Mouse (Mus musculus) hindbrain, embryonic 10.5 days (tissue): ENCODE data around the gene Eif2b3. TPM values are rescaled to one million over a fixed set of nuclear protein-coding genes. Genes with fewer than 3 reads are reported as not detected.

Source experiments
- DNase-seq: peaks from one replicate; pipeline ENCODE4 v3.0.0-alpha.2; 2017; ENCODE audit warnings: low spot score
- H3K27ac ChIP-seq: fragments of 300-500 bp; sonication (generic); 2 replicates; pipeline ENCODE4 v1.5.1; 2016; ENCODE audit warnings: mild to moderate bottlenecking, moderate library complexity
- H3K27me3 ChIP-seq: fragments of 300-500 bp; sonication (generic); 2 replicates; pipeline ENCODE4 v1.6.1; 2016; ENCODE audit warnings: mild to moderate bottlenecking; ENCODE audit not compliant: poor library complexity, insufficient read depth, severe bottlenecking
- H3K36me3 ChIP-seq: fragments of 300-500 bp; sonication (generic); 2 replicates; pipeline ENCODE4 v1.6.1; 2016; ENCODE audit warnings: mild to moderate bottlenecking, moderate library complexity
- H3K4me1 ChIP-seq: fragments of 300-500 bp; sonication (generic); replicated peaks from 2 replicates; pipeline ENCODE4 v1.6.1; 2016; ENCODE audit warnings: mild to moderate bottlenecking
- H3K4me3 ChIP-seq: fragments of 300-500 bp; sonication (generic); 2 replicates; pipeline ENCODE4 v1.5.1; 2016; ENCODE audit warnings: mild to moderate bottlenecking, moderate library complexity
- H3K9me3 ChIP-seq: fragments of 300-500 bp; sonication (generic); 2 replicates; pipeline ENCODE4 v1.6.1; 2016; ENCODE audit warnings: mild to moderate bottlenecking, moderate library complexity
- WGBS: fragments of 180-500 bp; shearing (Covaris S2); methylation state at CpG from one replicate; pipeline ENCODE4 v1.1.7; 2016; 5-methylcytosine and 5-hydroxymethylcytosine counted together
- polyA plus RNA-seq: library from polyadenylated mRNA; unstranded; fragments of >200 nt; fragmentation: Nextera tagmentation; extraction: Ambion mirVana; gene quantifications from 2 replicates; pipeline ENCODE4 v1.2.1, GENCODE M21; 2016

The Eif2b3 gene
- polyA plus RNA-seq, 1 experiment from 2014 or later, result 49.1 TPM

GRCm38 (mm10) chr4:117001957-117002356 lies 17.2 kb upstream of the Eif2b3 start:
- no peak for DNase-seq
- Histone ChIP-seq H3K27me3 (peaks cover 14% of the 10 kb centered on the region), H3K9me3 (no peaks in the 10 kb centered on the region), H3K27ac (no peak overlapping the region), H3K36me3 (peaks cover 60% of the 10 kb centered on the region), H3K4me3 (no peak overlapping the region), H3K4me1 (peaks cover 12% of the 10 kb centered on the region)
- WGBS, result 90% methylated on average over 16 of the region's 16 CpGs

DNA sequence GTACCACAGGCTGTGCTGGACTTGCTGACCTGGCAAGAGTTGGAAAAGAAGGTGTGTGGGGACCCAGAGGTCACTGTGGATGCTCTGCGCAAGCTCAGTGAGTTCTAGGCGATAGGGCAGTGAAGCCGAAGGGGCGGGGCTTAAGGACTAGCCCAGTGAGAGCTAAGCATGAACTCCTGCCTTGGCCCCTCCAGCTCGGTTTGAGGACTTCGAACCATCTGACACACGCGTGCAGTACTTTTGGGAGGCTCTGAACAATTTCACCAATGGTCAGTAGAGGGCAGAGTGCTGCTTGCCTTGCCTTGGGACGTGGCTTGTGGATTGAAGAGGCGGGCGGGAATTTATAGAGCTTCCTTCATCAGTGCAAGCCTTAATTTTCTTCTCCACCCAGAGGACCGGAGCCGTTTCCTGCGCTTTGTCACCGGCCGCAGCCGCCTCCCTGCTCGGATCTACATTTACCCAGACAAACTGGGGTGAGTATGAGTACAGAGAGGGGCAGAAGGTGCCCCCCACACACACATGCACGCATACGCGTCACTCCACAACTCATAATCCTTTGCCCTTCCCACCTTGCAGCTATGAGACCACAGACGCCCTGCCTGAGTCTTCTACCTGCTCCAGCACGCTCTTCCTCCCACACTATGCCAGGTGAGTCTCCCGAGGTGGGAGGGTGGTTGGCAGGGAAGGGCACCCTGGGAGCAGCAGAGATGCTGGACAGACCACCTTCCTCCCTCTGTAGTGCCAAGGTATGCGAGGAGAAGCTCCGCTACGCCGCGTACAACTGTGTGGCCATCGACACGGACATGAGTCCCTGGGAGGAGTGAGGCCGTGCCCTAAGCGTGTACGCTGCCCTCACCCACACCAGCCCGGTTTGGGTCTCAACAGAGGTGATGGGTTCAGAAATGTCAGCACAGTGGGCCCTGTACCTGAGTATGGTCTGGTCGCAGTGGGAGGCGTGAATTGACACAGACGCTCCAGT lies 16.4 kb upstream of the Eif2b3 start:
- Histone ChIP-seq H3K27me3 (peaks cover 12% of the 10 kb centered on the region), H3K36me3 (peaks cover 60% of the 10 kb centered on the region), H3K4me1 (peaks cover 12% of the 10 kb centered on the region), H3K9me3 (no peaks in the 10 kb centered on the region), H3K4me3 (no peak overlapping the region), H3K27ac (0 out of 2 replicates have a peak overlapping the region, but pooled peaks have one; percentile 54)
- peak; percentile 62 for DNase-seq
- 57% methylated on average over 38 of the region's 38 CpGs for WGBS

- Histone ChIP-seq H3K36me3 (peaks cover 43% of the 10 kb centered on the region), H3K9me3 (no peaks in the 10 kb centered on the region), H3K27me3 (peaks cover 12% of the 10 kb centered on the region), H3K4me3 (no peak overlapping the region), H3K27ac (no peak overlapping the region), H3K4me1 (peaks cover 12% of the 10 kb centered on the region)
- WGBS, result 88% methylated on average over 4 of the region's 4 CpGs
- DNase-seq, result no peak
These were observed 14.6 kb upstream of the Eif2b3 start for GRCm38 (mm10) chr4:117004649-117005048.

- DNase-seq, result no peak
- WGBS, result 74% methylated on average over 7 of the region's 7 CpGs
- Histone ChIP-seq H3K4me3 (no peak overlapping the region), H3K4me1 (peaks cover 12% of the 10 kb centered on the region), H3K36me3 (peaks cover 32% of the 10 kb centered on the region), H3K9me3 (no peaks in the 10 kb centered on the region), H3K27ac (no peak overlapping the region), H3K27me3 (peaks cover 12% of the 10 kb centered on the region)
These were observed 13.4 kb upstream of the Eif2b3 start for GRCm38 (mm10) chr4:117005611-117006400.

DNA sequence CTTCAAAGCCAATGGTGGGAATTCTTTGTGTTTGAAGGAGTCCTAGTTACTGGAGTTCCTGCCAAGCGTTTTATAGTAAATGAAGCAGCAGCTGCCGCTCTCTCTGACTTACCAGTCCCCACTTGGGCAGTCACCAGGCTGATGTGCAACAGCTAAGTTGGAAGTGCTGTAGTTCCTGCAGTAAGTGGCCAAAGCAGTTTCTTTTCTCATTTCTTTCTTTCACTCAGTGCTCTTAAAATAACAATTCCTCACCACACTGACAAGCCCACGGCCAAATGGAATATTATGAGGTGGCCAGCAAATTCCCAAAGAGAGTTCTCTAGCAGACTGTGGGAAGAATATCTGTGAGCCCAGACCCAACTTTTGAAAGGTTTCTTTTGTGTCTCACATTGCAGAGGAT lies 12.1 kb upstream of the Eif2b3 start:
- Histone ChIP-seq H3K27me3 (peaks cover 8% of the 10 kb centered on the region), H3K4me3 (no peak overlapping the region), H3K36me3 (peaks cover 23% of the 10 kb centered on the region), H3K4me1 (peaks cover 12% of the 10 kb centered on the region), H3K27ac (no peak overlapping the region), H3K9me3 (no peaks in the 10 kb centered on the region)
- no peak for DNase-seq
- 79% methylated on average over 3 of the region's 3 CpGs for WGBS

GRCm38 (mm10) chr4:117010231-117010630 lies 9.0 kb upstream of the Eif2b3 start:
- no peak overlapping the region for H3K4me3 ChIP-seq
- no peaks in the 10 kb centered on the region for H3K27me3 ChIP-seq
- DNase-seq, result no peak
- no peaks in the 10 kb centered on the region for H3K36me3 ChIP-seq
- no peaks in the 10 kb centered on the region for H3K9me3 ChIP-seq
- 90% methylated on average over 5 of the region's 5 CpGs for WGBS
- H3K4me1 ChIP-seq, result no peaks in the 10 kb centered on the region
- no peak overlapping the region for H3K27ac ChIP-seq

- WGBS, result 86% methylated on average over 6 of the region's 6 CpGs
- DNase-seq, result no peak
- H3K4me3 ChIP-seq, result no peak overlapping the region
These were observed 5.6 kb upstream of the Eif2b3 start for GRCm38 (mm10) chr4:117013596-117013995.

GRCm38 (mm10) chr4:117014901-117015415 lies 4.2 kb upstream of the Eif2b3 start:
- no peaks in the 10 kb centered on the region for H3K9me3 ChIP-seq
- no peak overlapping the region for H3K4me3 ChIP-seq
- H3K4me1 ChIP-seq, result peaks cover 3% of the 10 kb centered on the region
- 65% methylated on average over 4 of the region's 4 CpGs for WGBS
- H3K27me3 ChIP-seq, result no peaks in the 10 kb centered on the region
- no peaks in the 10 kb centered on the region for H3K36me3 ChIP-seq
- no peak overlapping the region for H3K27ac ChIP-seq
- DNase-seq, result no peak

More at GRCm38 (mm10) chr4:117013596-117013995, 5.6 kb upstream of the Eif2b3 start:
- no peak overlapping the region for H3K27ac ChIP-seq
- no peaks in the 10 kb centered on the region for H3K4me1 ChIP-seq
- no peaks in the 10 kb centered on the region for H3K9me3 ChIP-seq
- H3K27me3 ChIP-seq, result no peaks in the 10 kb centered on the region
- H3K36me3 ChIP-seq, result no peaks in the 10 kb centered on the region

DNA sequence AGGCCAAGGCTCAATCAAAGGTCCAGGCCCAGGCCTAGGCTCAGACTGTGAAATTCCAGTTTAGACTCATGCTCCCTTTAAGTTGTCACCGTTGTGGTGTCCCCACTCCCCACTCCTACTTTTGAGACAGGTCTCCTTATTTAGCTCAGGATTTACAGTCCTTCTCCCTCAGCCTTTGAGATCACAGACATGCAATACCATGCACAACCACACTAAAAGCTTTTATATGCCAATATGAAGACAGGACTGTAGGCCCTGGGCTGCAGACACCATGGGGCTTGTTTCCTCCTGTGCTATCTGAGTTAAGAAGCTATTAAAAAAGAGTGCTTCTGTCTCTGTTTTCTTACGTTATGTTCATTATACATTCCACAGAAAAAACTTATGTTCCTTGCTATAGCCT lies 1.5 kb upstream of the Eif2b3 start:
- DNase-seq, result no peak
- H3K27ac ChIP-seq, result no peak overlapping the region
- peaks cover 9% of the 10 kb centered on the region for H3K36me3 ChIP-seq
- no peaks in the 10 kb centered on the region for H3K9me3 ChIP-seq
- peaks cover 11% of the 10 kb centered on the region for H3K4me1 ChIP-seq
- H3K4me3 ChIP-seq, result no peak overlapping the region
- 94% methylated on average over 2 of the region's 2 CpGs for WGBS
- no peaks in the 10 kb centered on the region for H3K27me3 ChIP-seq

GRCm38 (mm10) chr4:117018327-117018726 lies 875 bp upstream of the Eif2b3 start:
- H3K27ac ChIP-seq, result no peak overlapping the region
- H3K9me3 ChIP-seq, result no peaks in the 10 kb centered on the region
- DNase-seq, result no peak
- WGBS, result 87% methylated on average over 7 of the region's 7 CpGs
- peaks cover 11% of the 10 kb centered on the region for H3K4me1 ChIP-seq
- peaks cover 15% of the 10 kb centered on the region for H3K36me3 ChIP-seq
- H3K4me3 ChIP-seq, result no peak overlapping the region
- no peaks in the 10 kb centered on the region for H3K27me3 ChIP-seq

DNA sequence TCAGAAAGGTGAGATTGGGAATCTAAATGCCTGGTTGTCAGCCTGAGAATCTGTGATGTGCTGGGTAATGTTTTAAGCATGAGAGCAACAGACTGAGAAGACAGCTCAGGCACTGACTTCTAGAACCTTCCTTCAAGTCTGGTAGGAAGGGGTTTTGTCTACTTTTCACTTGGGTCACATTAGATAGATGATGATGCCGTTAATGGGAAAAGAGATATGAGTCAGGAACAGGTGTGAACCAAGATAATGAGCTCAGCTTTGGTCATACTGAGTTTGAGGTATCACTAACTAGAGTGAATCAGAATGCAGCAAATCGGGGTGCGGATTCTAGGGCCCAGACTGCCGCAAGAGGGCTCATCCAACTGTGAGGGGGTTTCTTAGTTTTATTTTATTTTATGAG lies 4.3 kb downstream of the Eif2b3 start:
- no peak overlapping the region for H3K4me3 ChIP-seq
- no peaks in the 10 kb centered on the region for H3K9me3 ChIP-seq
- 98% methylated on average over 4 of the region's 4 CpGs for WGBS
- no peak overlapping the region for H3K27ac ChIP-seq
- peaks cover 47% of the 10 kb centered on the region for H3K36me3 ChIP-seq
- peaks cover 11% of the 10 kb centered on the region for H3K4me1 ChIP-seq
- H3K27me3 ChIP-seq, result no peaks in the 10 kb centered on the region
- DNase-seq, result no peak

GRCm38 (mm10) chr4:117031105-117031504 lies 11.9 kb downstream of the Eif2b3 start:
- no peaks in the 10 kb centered on the region for H3K4me1 ChIP-seq
- no peaks in the 10 kb centered on the region for H3K9me3 ChIP-seq
- no peak for DNase-seq
- peaks cover 57% of the 10 kb centered on the region for H3K36me3 ChIP-seq
- no peaks in the 10 kb centered on the region for H3K27me3 ChIP-seq
- no peak overlapping the region for H3K27ac ChIP-seq
- H3K4me3 ChIP-seq, result no peak overlapping the region
- 92% methylated on average over 1 of the region's 1 CpGs for WGBS
